Mouse (Mus musculus) neural tube, embryonic 15.5 days (tissue): ENCODE results near the gene Mog. TPM values are rescaled to one million over a fixed set of nuclear protein-coding genes. Genes with fewer than 3 reads are reported as not detected.
"Not testable (repeated sequence)": the region's sequence is repeated elsewhere in the genome, so short reads cannot be mapped to it uniquely, and the experiment has no call there.

Experiments used
- ATAC-seq: fragments of 200-750 bp; cut with Nextera tagmentation; 2 replicates; pipeline ENCODE4 v1.8.0; 2017; ENCODE audit warnings: mild to moderate bottlenecking, moderate TSS enrichment, moderate library complexity; ENCODE audit not compliant: low FRiP score
- H3K27ac ChIP-seq: fragments of 300-500 bp; sonication (generic); replicated peaks from 2 replicates; pipeline ENCODE4 v1.5.1; 2015; ENCODE audit warnings: mild to moderate bottlenecking, inconsistent platforms
- H3K27me3 ChIP-seq: fragments of 300-500 bp; sonication (generic); replicated peaks from 2 replicates; pipeline ENCODE4 v1.6.1; 2015; ENCODE audit warnings: inconsistent platforms
- H3K36me3 ChIP-seq: fragments of 300-500 bp; sonication (generic); 2 replicates; pipeline ENCODE4 v1.6.1; 2015; ENCODE audit warnings: inconsistent platforms
- H3K4me1 ChIP-seq: fragments of 300-500 bp; sonication (generic); 2 replicates; pipeline ENCODE4 v1.6.1; 2015; ENCODE audit warnings: inconsistent platforms
- H3K4me2 ChIP-seq: fragments of 300-500 bp; sonication (generic); 2 replicates; pipeline ENCODE4 v1.6.1; 2015; ENCODE audit warnings: inconsistent platforms, mild to moderate bottlenecking, moderate library complexity
- H3K4me3 ChIP-seq: fragments of 300-500 bp; sonication (generic); replicated peaks from 2 replicates; pipeline ENCODE4 v1.5.1; 2015; ENCODE audit warnings: mild to moderate bottlenecking, inconsistent platforms
- H3K9ac ChIP-seq: fragments of 300-500 bp; sonication (generic); replicated peaks from 2 replicates; pipeline ENCODE4 v1.6.1; 2015; ENCODE audit warnings: mild to moderate bottlenecking, inconsistent platforms
- H3K9me3 ChIP-seq: fragments of 300-500 bp; sonication (generic); replicated peaks from 2 replicates; pipeline ENCODE4 v1.6.1; 2016; ENCODE audit warnings: inconsistent platforms
- WGBS: fragments of 180-500 bp; shearing (Covaris S2); methylation state at CpG from one replicate; pipeline ENCODE4 v1.1.7; 2015; ENCODE audit warnings: mixed read lengths; 5-methylcytosine and 5-hydroxymethylcytosine counted together
- polyA plus RNA-seq: library from polyadenylated mRNA; unstranded; fragments of >200 nt; fragmentation: Nextera tagmentation; extraction: Ambion mirVana; gene quantifications from 2 replicates; pipeline ENCODE4 v1.2.1, GENCODE M21; 2015

Mog gene
- polyA plus RNA-seq, 1 experiment from 2014 or later, result 2.0 TPM

DNA sequence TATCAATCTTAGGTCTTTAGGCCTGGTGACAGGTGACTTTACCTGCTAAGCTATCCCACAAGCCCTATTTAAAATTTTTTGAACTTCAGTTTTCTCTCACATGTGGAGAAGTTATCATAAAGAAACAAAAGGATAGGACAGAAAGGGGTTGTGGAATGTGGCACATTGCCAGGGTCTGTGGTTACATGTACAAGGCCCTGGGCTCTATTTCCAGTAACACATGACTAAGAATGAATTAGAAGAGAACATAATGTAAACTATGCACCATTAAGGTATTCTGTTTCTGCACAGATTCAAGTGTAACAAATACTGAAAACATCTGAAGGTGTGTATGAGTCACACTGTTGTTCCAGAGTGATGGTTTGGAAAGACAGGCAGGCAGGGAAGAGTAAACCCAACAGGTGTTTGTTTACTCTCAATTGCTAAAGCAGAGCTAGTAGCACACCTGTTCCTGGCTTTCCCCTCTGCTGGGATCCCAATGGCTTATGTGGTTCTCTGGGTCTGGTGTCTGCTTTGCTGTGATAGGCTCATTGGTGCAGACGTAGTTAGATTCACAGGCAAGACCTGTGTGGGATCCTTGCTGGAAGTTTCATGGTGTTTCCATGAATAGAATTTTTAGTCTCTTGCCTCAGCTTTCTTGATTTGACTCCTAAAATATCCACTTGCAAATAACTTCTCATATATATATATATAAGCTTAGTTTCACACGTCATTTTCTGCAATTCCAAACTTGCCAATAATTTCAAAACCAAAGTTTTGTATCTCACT is 16.1 kb upstream of the Mog start:
- Histone ChIP-seq H3K27ac (no peak overlapping the region), H3K27me3 (no peaks in the 10 kb centered on the region), H3K9me3 (no peaks in the 10 kb centered on the region), H3K36me3 (no peaks in the 10 kb centered on the region), H3K4me2 (no peak overlapping the region), H3K4me3 (no peak overlapping the region), H3K9ac (no peak overlapping the region), H3K4me1 (no peaks in the 10 kb centered on the region)
- ATAC-seq, result no peak
- 80% methylated on average over 2 of the region's 2 CpGs for WGBS

DNA sequence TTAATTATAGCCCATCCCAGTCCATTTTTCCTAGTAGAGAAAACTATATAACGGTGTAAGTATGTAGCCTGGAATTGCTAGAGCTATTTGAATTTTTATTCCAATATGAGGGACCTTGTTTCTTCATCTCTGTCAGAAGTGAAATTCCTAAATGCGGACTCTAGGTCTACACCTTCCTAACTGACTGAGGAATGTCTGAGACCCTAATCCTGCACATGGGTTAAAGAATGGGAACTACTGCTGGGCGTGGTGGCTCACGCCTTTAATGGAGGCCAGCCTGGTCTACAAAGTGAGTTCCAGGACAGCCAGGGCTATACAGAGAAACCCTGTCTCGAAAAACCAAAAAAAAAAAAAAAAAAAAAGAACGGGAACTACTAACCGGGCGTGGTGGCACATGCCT is 6.0 kb upstream of the Mog start:
- Histone ChIP-seq H3K36me3 (no peaks in the 10 kb centered on the region), H3K9ac (peak overlapping the region; percentile 53; the same call in 1 of the 2 replicates), H3K4me1 (peaks cover 12% of the 10 kb centered on the region), H3K4me2 (peak overlapping the region; percentile 58), H3K4me3 (peak overlapping the region; percentile 48), H3K27ac (peak overlapping the region; percentile 98), H3K9me3 (no peaks in the 10 kb centered on the region), H3K27me3 (no peaks in the 10 kb centered on the region)
- peak; percentile 18 for ATAC-seq
- 68% methylated on average over 8 of the region's 8 CpGs for WGBS

DNA sequence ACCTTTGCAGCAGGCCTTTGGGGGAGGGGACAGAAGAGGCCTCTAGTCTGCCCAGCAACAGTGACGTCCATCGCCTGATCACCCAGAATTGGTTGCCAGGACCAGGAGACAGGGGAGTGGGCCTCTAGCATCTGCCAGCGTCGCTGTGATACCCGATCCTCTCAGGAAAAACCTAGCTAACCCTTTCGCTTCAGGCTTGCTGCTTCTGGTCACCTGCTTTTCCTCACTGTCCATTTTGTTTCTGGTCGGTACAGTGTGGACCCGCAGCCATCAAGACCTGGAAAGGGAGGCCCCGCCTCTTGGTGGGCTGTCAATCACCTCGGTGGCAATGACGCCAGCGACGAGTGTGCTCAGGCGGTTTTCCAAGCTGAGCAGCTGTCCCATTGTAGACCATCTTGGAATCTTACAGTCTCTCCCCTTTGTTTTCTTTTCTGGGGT is 5.5 kb upstream of the Mog start:
- peak overlapping the region; percentile 53 for H3K9ac ChIP-seq
- H3K9me3 ChIP-seq, result no peaks in the 10 kb centered on the region
- H3K4me1 ChIP-seq, result peaks cover 12% of the 10 kb centered on the region
- peak overlapping the region; percentile 58 for H3K4me2 ChIP-seq
- H3K4me3 ChIP-seq, result peak overlapping the region; percentile 48
- H3K36me3 ChIP-seq, result no peaks in the 10 kb centered on the region
- peak; percentile 99 for ATAC-seq
- peak overlapping the region; percentile 98 for H3K27ac ChIP-seq
- WGBS, result under 1% methylated on average over 14 of the region's 14 CpGs
- H3K27me3 ChIP-seq, result no peaks in the 10 kb centered on the region

DNA sequence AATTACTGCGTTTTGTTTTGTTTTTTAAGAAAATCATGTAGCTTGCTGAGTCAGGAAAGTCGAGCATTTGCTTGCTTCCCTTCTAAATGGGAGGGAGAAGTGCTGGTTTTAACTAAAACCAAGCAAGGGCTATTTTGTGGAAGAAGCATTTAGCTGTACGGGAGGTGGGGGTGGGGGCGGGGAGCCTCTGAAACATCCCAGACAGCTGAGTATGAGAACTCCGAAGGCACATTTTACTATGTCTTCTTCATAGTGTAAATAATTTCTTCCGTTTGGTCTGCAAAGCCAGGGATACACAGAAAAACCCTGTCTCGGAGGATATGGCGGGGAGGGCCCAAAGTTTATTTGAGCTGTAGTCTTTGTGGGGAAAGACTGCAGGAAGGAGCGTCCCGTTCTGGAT is 5.0 kb upstream of the Mog start:
- 5% methylated on average over 10 of the region's 10 CpGs for WGBS
- peak overlapping the region; percentile 58 for H3K4me2 ChIP-seq
- H3K9me3 ChIP-seq, result no peaks in the 10 kb centered on the region
- no peaks in the 10 kb centered on the region for H3K36me3 ChIP-seq
- ATAC-seq, result peak; percentile 49
- H3K4me1 ChIP-seq, result peaks cover 12% of the 10 kb centered on the region
- H3K27me3 ChIP-seq, result no peaks in the 10 kb centered on the region
- H3K9ac ChIP-seq, result no peak overlapping the region; the same call in 1 of the 2 replicates
- H3K4me3 ChIP-seq, result peak overlapping the region; percentile 48
- peak overlapping the region; percentile 98 for H3K27ac ChIP-seq

DNA sequence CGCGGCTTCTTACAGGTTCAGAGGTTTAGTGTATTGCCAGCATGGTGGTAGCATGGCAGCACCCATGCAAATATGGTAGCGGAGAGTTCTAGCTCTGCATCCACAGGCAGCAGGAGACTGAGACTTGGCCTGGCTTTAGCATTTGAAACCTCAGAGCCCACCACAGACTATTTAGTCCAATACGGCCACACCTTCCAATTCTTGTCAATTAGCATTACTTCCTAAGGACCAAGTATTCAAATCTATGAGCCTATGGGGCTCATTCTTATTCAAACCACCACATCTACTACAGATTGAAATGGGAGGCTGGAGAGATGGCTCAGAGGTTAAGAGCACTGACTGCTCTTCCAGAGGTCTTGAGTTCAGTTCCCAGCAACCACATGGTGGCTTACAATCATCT is 4.3 kb upstream of the Mog start:
- H3K27ac ChIP-seq, result peak overlapping the region; percentile 98
- no peak overlapping the region for H3K4me2 ChIP-seq
- H3K9me3 ChIP-seq, result no peaks in the 10 kb centered on the region
- H3K4me1 ChIP-seq, result peaks cover 12% of the 10 kb centered on the region
- no peak overlapping the region for H3K9ac ChIP-seq
- 95% methylated on average over 4 of the region's 4 CpGs for WGBS
- ATAC-seq, result no peak
- no peak overlapping the region for H3K4me3 ChIP-seq
- H3K27me3 ChIP-seq, result no peaks in the 10 kb centered on the region
- H3K36me3 ChIP-seq, result no peaks in the 10 kb centered on the region

DNA sequence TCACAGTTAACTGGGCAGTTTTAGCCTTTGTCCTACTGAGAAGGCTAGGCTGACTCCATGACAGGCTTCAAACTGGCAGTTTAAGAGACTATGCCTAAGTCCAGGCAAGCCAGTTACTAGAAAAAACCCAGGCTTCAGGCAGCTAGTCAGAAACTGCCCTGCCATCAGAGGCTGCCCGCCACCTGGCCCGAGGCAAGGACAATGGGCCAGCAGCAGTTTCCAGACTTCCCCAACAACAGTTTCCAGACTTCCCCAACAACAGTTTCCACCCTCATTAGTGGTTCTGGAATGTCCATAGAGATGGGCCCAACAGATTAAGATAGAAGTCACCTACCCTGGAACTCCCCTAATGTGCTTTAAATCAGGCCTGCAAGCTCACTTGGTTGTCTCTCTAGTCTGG is 3.2 kb upstream of the Mog start:
- H3K4me2 ChIP-seq, result no peak overlapping the region
- ATAC-seq, result no peak
- no peaks in the 10 kb centered on the region for H3K27me3 ChIP-seq
- H3K4me3 ChIP-seq, result no peak overlapping the region
- H3K4me1 ChIP-seq, result peaks cover 12% of the 10 kb centered on the region
- no peak overlapping the region for H3K27ac ChIP-seq
- no peaks in the 10 kb centered on the region for H3K9me3 ChIP-seq
- H3K9ac ChIP-seq, result no peak overlapping the region
- 74% methylated on average over 2 of the region's 2 CpGs for WGBS
- H3K36me3 ChIP-seq, result no peaks in the 10 kb centered on the region

DNA sequence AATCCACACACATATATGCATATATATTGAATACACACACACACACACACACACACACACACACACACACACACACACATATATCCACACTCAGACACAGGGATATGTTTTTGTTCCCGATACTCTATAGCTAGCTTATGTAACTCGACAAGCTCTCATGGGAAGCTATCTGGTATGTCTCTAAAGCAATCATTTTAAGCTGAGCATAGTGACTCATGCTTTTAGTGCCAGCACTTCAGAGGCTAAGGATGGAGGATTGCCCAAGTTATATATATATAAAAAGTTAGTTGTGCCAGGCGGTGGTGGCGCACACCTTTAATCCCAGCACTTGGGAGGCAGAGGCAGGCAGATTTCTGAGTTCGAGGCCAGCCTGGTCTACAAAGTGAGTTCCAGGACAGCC is 4.0 kb downstream of the Mog start:
- not testable (repeated sequence) for H3K36me3 ChIP-seq, H3K27ac ChIP-seq, H3K4me3 ChIP-seq, H3K4me1 ChIP-seq, H3K9ac ChIP-seq, H3K27me3 ChIP-seq, ATAC-seq, H3K4me2 ChIP-seq, H3K9me3 ChIP-seq
- 98% methylated on average over 5 of the region's 5 CpGs for WGBS

DNA sequence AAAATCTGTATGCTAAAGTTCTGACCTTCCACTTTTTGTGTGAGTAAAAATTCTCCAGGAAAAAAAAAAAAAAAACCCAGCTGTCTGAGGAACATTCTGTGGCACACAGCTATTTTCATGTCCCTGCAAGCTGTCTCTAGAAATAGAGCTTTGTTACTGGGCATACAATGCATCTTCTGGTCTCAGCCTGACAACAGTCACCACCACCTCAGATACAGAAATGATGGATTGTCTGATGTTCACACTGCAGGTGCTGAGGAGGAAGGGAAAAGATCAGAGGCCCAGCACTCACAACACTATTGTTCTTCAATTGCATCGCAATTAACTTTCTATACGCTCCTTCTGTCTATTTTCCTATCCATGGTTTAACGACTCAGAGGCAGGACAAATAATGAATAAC is 4.9 kb downstream of the Mog start:
- ATAC-seq, result no peak
- 0 out of 2 replicates have a peak, but pooled peaks cover 2% of the 10 kb centered on the region for H3K36me3 ChIP-seq
- H3K4me2 ChIP-seq, result no peak overlapping the region
- no peak overlapping the region for H3K27ac ChIP-seq
- H3K4me1 ChIP-seq, result no peaks in the 10 kb centered on the region
- no peaks in the 10 kb centered on the region for H3K27me3 ChIP-seq
- no peaks in the 10 kb centered on the region for H3K9me3 ChIP-seq
- WGBS, result 48% methylated on average over 3 of the region's 3 CpGs
- H3K4me3 ChIP-seq, result no peak overlapping the region
- H3K9ac ChIP-seq, result no peak overlapping the region

DNA sequence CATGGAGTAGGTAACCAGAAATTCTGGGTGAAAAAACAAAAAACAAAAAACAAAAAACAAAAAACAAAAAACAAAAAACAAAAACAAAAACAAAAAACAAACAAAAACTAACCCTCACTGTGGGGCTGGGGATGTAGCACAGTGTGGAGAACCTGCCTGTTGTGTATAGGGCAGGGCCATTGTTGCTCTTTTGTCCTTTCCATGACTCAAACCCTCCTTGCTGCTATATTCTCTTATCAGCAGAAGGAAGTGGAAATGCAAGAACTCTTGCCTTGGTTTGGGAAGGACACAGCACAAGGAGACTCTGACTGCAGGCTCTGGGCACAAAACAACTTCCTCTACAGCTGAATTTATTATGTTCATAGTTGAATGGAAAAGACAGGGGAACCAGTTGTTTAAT is 6.9 kb downstream of the Mog start:
- peaks cover 8% of the 10 kb centered on the region; the same call in 1 of the 2 replicates for H3K36me3 ChIP-seq
- H3K27me3 ChIP-seq, result no peaks in the 10 kb centered on the region
- no peak overlapping the region for H3K4me3 ChIP-seq
- H3K9ac ChIP-seq, result no peak overlapping the region
- H3K4me2 ChIP-seq, result no peak overlapping the region
- H3K9me3 ChIP-seq, result no peaks in the 10 kb centered on the region
- H3K27ac ChIP-seq, result no peak overlapping the region
- peaks cover 4% of the 10 kb centered on the region; the same call in 1 of the 2 replicates for H3K4me1 ChIP-seq
- ATAC-seq, result no peak

DNA sequence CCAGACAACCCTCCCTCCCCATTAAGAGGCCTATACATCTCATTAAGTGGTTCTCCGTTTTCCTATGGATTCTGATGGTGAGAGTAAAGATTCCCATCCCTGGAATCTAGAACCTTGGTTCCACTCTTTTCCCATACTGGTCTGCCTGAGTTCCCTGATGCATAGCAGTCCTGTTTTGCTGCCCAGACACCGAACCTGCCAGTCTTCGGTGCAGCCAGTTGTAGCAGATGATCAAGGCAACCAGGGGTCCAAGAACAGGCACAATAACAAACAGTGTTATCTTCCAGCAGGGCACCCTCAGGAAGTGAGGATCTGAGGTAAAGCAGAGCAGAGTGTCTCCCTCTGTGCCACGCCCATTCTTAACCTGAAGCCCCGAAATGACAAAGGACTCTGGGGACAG is 11.1 kb downstream of the Mog start:
- H3K27me3 ChIP-seq, result no peaks in the 10 kb centered on the region
- no peak overlapping the region for H3K9ac ChIP-seq
- WGBS, result 72% methylated on average over 5 of the region's 5 CpGs
- peaks cover 13% of the 10 kb centered on the region; the same call in 1 of the 2 replicates for H3K4me1 ChIP-seq
- no peak overlapping the region for H3K4me3 ChIP-seq
- H3K4me2 ChIP-seq, result no peak overlapping the region
- ATAC-seq, result peak; percentile 30; the same call in 1 of the 2 replicates
- no peaks in the 10 kb centered on the region for H3K9me3 ChIP-seq
- H3K27ac ChIP-seq, result no peak overlapping the region
- peaks cover 50% of the 10 kb centered on the region for H3K36me3 ChIP-seq

DNA sequence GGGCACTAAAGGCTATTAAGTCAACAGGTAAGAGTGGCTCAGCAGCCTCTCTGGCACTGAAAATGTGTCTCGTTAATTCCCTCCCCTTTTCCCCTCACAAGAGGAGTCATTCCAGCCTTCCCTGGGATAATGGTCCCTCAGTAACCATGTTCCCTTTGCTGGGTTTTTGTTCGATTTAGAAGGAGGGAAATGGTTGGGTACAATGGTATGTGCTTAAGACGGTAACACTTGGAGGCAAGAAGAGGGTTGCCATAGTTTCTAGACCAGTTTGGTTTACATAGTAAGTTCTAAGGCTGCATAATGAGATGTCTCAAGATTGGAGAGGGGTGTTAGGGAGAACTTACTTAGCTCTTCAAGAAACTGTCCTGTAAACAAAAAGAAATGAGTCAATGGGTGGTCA is 11.5 kb downstream of the Mog start:
- H3K27ac ChIP-seq, result no peak overlapping the region
- H3K27me3 ChIP-seq, result no peaks in the 10 kb centered on the region
- no peak overlapping the region for H3K9ac ChIP-seq
- peaks cover 17% of the 10 kb centered on the region; the same call in 1 of the 2 replicates for H3K4me1 ChIP-seq
- no peaks in the 10 kb centered on the region for H3K9me3 ChIP-seq
- no peak overlapping the region for H3K4me2 ChIP-seq
- peaks cover 54% of the 10 kb centered on the region for H3K36me3 ChIP-seq
- H3K4me3 ChIP-seq, result no peak overlapping the region
- WGBS, result 70% methylated on average over 3 of the region's 3 CpGs
- ATAC-seq, result no peak

DNA sequence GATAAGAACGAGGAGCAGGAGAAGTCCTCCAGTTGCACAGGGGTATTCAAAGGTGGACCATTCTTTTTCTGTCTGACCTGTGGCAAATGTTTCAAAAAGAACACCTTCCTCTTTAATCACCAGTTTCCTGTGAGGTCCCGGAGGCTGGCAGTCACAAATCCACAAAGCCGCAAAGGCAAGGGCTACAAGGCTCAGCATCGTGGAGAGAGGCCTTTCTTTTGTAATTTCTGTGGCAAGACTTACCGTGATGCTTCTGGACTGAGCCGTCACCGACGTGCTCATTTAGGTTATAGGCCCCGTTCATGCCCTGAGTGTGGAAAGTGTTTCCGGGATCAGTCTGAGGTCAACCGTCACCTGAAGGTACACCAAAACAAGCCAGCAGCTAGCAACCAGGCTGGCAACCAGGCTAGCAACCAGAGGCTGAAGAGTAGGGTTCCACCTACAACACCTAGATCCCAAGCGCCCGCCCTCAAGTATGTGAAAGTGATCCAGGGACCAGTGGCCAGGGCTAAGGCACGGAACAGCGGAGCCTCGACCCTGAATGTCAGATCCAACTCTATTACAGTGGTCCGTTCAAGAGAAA is 13.6 kb downstream of the Mog start:
- H3K9me3 ChIP-seq, result no peaks in the 10 kb centered on the region
- no peaks in the 10 kb centered on the region for H3K27me3 ChIP-seq
- H3K9ac ChIP-seq, result no peak overlapping the region
- no peak overlapping the region for H3K27ac ChIP-seq
- 95% methylated on average over 17 of the region's 17 CpGs for WGBS
- H3K4me2 ChIP-seq, result no peak overlapping the region
- H3K4me3 ChIP-seq, result no peak overlapping the region
- peaks cover 71% of the 10 kb centered on the region for H3K36me3 ChIP-seq
- H3K4me1 ChIP-seq, result peaks cover 25% of the 10 kb centered on the region
- ATAC-seq, result no peak
